Mouse (Mus musculus): ENCODE measurements at regions not wholly inside any gene's neighbourhood (a gene's known extent, or its start where the extent isn't known, plus 50 kb on each side); places are given as distances from the start of the nearest gene placed in this dataset.

DNA sequence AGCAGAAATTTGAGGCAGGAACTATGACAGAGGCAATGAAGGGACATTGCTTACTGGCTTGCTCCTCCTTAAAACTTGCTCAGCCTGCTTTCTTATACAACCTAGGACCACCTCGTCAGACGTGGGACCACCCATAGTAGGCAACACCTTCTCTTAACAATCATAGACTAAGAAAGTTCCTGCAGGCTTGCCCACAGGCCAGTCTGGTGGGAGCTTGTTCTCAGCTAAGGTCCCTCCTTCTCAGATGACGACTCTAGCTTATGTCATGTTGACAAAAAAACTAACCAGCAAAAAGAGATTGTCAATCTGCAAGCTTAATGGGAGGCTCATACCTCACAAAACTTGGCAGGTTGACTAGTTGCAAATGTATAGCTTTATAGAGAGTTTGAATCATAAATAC lies 56.5 kb upstream of the Lsm6 start:
- no peak for DNase-seq

DNA sequence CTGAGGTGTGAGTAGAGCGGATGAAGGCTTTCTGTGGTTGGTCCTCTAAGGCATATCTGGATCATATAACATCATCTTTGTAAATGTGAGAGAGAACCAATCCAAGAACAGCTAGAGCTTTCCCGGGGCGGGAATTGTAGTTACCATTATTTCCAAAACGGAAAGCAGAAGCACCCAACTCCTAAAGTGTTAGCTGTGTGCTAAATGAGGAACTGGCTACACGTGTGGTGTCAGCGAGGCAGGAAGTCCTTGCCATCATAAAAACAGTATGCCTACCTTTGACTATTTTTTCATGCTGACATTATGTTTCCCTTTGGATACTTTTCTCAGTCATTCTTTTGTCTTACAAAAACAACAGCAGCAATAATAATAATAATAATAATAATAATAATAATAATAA lies 68.8 kb upstream of the Lsm6 start:
- DNase-seq, result no peak

GRCm38 (mm10) chr8:78890571-78890970 lies 69.6 kb upstream of the Lsm6 start:
- no peak for DNase-seq

DNA sequence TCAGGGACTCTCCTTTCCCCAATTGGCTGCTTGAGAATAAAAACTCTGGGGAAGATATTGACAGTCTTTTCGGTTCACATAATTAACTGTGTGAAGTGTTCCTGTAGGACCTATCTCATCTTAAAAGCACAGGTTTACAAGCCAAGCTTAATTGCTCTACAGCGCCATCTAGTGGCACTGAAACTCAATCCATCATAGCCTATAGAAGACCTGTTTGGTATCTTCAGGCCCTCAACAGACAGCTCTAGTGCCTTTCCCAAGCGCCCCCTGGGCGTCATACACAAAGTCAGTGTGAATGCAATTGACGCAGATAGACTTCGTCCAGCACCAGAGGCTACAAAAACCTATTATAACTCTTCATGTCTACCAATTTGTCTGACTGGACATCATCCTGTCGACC lies 78.9 kb upstream of the Lsm6 start:
- peak; percentile 84 for DNase-seq

- DNase-seq, result no peak
These were observed 82.1 kb upstream of the Lsm6 start for GRCm38 (mm10) chr8:78903034-78903433.

GRCm38 (mm10) chr8:78907918-78908317 lies 87.0 kb upstream of the Lsm6 start:
- no peak for DNase-seq

- DNase-seq, result no peak
These were observed 90.4 kb upstream of the Lsm6 start for GRCm38 (mm10) chr8:78911288-78911873.

DNA sequence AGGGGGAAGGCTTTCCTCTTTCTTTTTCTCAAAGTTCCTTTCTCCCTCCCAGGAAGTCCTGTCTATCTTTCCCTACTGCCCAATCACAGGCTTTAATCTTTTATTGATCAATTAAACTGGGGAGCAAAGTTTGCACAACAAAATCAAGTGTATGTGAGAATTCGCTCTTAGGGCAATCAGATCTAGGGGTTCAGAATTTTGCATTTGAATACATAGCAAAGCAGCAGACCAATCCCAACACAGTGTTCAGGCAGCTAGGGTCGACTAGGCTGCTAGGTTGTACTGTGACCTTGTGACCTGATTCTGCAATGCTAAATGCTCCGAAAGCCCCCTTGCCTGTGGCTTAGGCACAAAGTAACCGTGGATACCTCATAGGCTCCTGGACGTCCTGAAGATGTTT lies 91.5 kb upstream of the Lsm6 start:
- no peak for DNase-seq

- no peak for DNase-seq
These were observed 92.9 kb upstream of the Lsm6 start for GRCm38 (mm10) chr8:78913823-78914222.

- DNase-seq, result no peak
These were observed 97.4 kb upstream of the Zfp827 start for GRCm38 (mm10) chr8:78930610-78931397.

DNA sequence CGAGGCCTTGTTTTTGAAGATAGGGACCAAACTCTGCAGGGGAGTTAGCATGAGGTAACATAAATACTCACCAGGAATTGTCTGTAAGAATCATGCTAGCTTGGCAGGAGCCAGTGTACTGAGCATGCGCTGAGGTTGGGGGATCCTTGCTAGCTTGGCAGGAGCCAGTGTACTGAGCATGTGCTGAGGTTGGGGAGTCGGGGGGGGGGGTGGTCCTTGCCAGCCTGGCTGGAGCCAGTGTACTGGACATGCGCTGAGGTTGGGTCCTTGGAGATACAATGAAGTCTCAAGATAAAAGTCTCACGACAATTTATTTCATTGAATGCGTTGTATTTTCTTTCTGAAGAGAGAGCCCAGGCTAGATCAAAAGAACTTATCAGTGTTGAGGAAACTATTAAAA lies 96.2 kb upstream of the Zfp827 start:
- DNase-seq, result no peak

DNA sequence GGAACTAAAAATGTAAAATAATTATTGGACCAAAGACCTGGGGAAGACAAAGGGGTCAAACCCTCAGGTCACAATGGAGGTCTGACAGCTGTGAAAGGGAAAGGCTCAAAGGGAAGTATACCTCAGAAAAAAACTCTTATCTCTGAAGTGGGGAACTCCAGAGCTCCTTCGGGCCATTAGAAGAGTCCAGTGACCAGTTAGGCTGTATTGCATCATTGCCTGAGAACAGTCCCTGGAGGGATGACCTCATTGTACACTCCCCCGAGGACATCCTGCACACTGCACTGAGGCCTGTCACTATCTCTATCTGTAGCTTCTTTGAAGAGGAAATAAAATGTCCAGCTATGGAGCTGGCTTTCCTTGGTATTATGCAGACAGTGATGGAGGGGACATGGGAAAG lies 88.2 kb upstream of the Zfp827 start:
- DNase-seq, result peak; percentile 16

DNA sequence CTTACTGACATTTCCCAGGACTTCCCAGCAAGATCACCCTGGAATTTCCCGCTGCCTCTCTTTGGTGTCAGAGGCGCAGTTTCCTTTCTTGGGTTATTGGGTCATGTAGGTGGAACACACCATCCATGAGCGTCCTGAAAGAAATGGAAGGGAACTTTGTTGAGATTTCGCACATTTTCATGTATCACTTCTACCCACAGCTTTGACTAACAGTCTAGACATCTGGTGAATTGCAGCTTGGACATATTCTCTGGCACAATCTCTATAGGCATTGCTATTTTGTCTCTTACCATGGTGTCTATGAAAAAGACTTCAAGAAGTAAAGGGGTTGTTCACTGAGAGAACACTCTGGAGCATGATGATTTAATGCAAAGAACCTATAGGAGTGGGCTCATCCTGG lies 86.7 kb upstream of the Zfp827 start:
- DNase-seq, result no peak

DNA sequence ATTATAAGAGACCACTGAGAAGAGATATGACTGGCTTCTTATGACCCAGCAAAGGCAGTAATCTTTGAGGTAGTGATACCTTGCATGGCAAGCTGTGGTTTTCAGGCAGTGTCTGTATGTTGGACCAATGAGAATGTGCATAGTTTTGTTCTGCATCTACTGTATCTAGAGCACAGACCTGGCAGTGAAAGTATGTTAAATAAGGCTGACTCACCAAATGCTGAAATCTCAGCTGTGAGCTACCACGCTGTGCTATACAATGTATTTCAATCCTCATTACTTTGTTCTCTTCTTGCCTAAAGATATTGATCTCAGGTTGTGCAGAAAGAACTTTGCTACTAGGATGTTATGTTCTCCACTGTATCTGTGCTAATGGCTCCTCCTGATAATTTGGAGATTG lies 83.9 kb upstream of the Zfp827 start:
- no peak for DNase-seq

- no peak for DNase-seq
These were observed 82.6 kb upstream of the Zfp827 start for GRCm38 (mm10) chr8:78945607-78946006.

- DNase-seq, result no peak
These were observed 82.2 kb upstream of the Zfp827 start for GRCm38 (mm10) chr8:78946085-78946484.

DNA sequence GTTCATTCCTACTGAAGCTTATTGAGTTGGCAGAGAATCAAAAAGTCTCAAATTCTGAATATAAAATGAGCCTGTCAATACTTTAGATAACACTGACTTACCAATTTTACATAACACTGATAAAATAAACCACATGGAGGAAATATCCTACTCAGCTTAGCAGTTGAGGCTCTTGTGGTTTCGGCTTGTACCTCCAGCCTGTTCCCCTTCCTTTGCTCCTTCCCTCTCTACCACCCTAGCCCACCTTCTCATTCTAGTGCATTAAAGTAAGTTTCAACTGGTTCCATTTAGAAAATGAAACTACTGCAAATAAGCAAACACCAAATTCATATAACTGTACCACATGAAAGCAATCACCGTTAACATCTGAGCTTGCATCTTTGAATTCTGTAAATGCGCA lies 53.2 kb upstream of the Zfp827 start:
- no peak for DNase-seq
